Mouse (Mus musculus): ENCODE data around the gene Vps25.

DNA sequence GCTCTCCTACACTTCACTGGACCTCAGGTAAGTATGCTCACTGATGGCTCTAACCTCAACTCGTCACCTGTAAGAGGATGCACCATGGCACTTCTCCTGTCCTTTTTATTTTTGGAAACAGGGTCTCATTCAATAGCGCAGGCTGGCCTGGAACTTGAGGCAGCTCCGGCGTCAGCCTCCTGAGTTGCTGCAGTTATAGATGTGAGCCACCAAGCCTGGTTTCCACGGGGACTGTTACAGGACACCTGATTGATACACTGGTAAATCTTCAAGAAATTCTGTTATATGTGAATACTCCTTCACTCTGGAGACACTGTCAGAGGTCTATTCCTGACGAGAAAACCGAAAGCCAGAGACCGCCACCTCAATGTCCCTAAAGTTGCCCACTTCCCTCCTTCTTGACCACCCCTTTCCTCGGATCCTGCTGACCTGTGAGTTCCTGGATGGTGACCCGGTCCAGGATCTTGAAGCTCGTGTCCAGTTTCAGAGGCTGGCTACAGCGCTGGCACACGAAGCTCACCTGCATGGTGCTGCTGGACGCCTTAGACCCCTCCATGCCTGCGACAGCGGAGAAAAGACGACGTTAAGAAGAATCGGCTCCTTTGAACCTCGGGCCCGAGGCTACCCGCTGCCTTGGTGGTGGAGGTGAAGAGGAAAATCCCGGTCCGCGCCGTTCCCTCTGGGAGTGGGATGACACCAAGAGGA is 47.9 kb downstream of the Vps25 start:
- TF ChIP-seq POLR2A (IDR thresholded peaks at IDR 0.05; ENCODE audit: control insufficient read depth, extremely low read depth, insufficient read depth, low read length, poor library complexity) (no peak), CTCF (IDR thresholded peaks at IDR 0.05; ENCODE audit: borderline replicate concordance, control insufficient read depth, extremely low read depth, insufficient read depth, low read length, poor library complexity) (no peak)
